Mouse (Mus musculus) CH12.LX (cell line): ENCODE data around the gene Nphp4.

Experiments
- CHD1 ChIP-seq: IDR thresholded peaks from 2 replicates; pipeline ENCODE4 v1.6.1; 2012; ENCODE audit warnings: low read depth, low read length, improper control_type of control experiment, inconsistent platforms
- CTCF ChIP-seq, 2 experiments: IDR thresholded peaks in 1 of 2; conservative IDR thresholded peaks in 1 of 2; 2 replicates each; pipeline ENCODE4 v1.5.1; 2011 to 2012; ENCODE audit warnings: low read depth in 2 of 2, low read length in 2 of 2, improper control_type of control experiment in 1 of 2, inconsistent platforms in 1 of 2, mild to moderate bottlenecking in 1 of 2, moderate library complexity in 1 of 2
- EP300 ChIP-seq: IDR thresholded peaks from 2 replicates; pipeline ENCODE4 v1.6.1; 2011; ENCODE audit warnings: low read length, improper control_type of control experiment
- JUN ChIP-seq: IDR thresholded peaks from 2 replicates; pipeline ENCODE4 v1.6.1; 2011; ENCODE audit warnings: low read depth, mild to moderate bottlenecking, low read length, improper control_type of control experiment, moderate library complexity; ENCODE audit not compliant: insufficient read depth
- JUND ChIP-seq: conservative IDR thresholded peaks from 2 replicates; pipeline ENCODE4 v1.6.1; 2011; ENCODE audit warnings: low read depth, low read length, improper control_type of control experiment
- MXI1 ChIP-seq: IDR thresholded peaks from 2 replicates; pipeline ENCODE4 v1.6.1; 2011; ENCODE audit warnings: mild to moderate bottlenecking, low read depth, low read length, improper control_type of control experiment
- NELFE ChIP-seq: IDR thresholded peaks from 2 replicates; pipeline ENCODE4 v1.6.1; 2011; ENCODE audit warnings: low read depth, low read length, improper control_type of control experiment
- NRF1 ChIP-seq: IDR thresholded peaks from 2 replicates; pipeline ENCODE4 v1.6.1; 2014; ENCODE audit warnings: low read depth, mild to moderate bottlenecking, inconsistent platforms, low read length, improper control_type of control experiment, moderate library complexity
- POLR2A ChIP-seq: IDR thresholded peaks from 2 replicates; pipeline ENCODE4 v1.6.1; 2011; ENCODE audit warnings: low read depth, mild to moderate bottlenecking, improper control_type of control experiment, low read length
- TCF12 ChIP-seq: IDR thresholded peaks from 2 replicates; pipeline ENCODE4 v1.6.1; 2014; ENCODE audit warnings: low read depth, mild to moderate bottlenecking, inconsistent platforms, low read length, improper control_type of control experiment
- USF1 ChIP-seq: IDR thresholded peaks from 2 replicates; pipeline ENCODE4 v1.6.1; 2014; ENCODE audit warnings: low read depth, mild to moderate bottlenecking, inconsistent platforms, low read length, improper control_type of control experiment
- USF2 ChIP-seq: conservative IDR thresholded peaks from 2 replicates; pipeline ENCODE4 v1.6.1; 2011; ENCODE audit warnings: low read depth, low read length, improper control_type of control experiment
- ZKSCAN1 ChIP-seq: IDR thresholded peaks from 2 replicates; pipeline ENCODE4 v1.6.1; 2012; ENCODE audit warnings: low read depth, inconsistent platforms, low read length, improper control_type of control experiment, borderline replicate concordance
- ZMIZ1 ChIP-seq: IDR thresholded peaks from 2 replicates; pipeline ENCODE4 v1.6.1; 2012; ENCODE audit warnings: low read depth, mild to moderate bottlenecking, inconsistent platforms, low read length, improper control_type of control experiment

DNA sequence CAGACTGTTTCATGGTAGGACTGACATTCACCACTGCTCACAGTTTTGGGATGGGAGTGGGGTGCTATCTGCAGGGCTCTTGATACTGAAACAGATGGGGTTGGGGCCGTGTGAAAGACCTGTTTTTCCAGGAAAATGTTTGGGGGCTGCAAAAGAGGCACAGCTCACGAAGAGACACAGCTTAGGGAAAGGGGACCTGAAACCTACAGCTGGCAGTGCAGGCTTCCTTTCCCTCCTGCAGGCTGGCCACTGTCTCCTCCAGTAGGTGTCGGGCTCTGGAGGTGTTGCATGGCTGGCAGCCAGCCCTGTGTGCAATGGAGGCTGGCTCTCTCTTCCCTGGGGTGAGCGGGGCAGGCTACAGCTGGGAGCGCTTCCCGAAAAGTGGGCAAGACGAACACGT, 48.2 kb upstream of the Nphp4 start:
- TF ChIP-seq USF2 (no peak), ZMIZ1 (no peak), CTCF (conservative IDR thresholded peaks at IDR 0.05 in 1 of 2, IDR thresholded peaks at IDR 0.05 in 1 of 2; ENCODE audit: low read depth in 2 of 2, low read length in 2 of 2) (peak in 1 of 2 experiments; percentile 39; a peak in 2 of 4 replicates), TCF12 (peak; percentile 52; the same call in 1 of the 2 replicates), POLR2A (no peak), ZKSCAN1 (no peak), MXI1 (no peak), NELFE (no peak), CHD1 (no peak), USF1 (no peak), NRF1 (no peak), JUN (no peak), EP300 (peak; percentile 54), JUND (no peak)
